Comparison of ENCODE assay signal across 11 mouse cellular contexts in the genomic region with DNA sequence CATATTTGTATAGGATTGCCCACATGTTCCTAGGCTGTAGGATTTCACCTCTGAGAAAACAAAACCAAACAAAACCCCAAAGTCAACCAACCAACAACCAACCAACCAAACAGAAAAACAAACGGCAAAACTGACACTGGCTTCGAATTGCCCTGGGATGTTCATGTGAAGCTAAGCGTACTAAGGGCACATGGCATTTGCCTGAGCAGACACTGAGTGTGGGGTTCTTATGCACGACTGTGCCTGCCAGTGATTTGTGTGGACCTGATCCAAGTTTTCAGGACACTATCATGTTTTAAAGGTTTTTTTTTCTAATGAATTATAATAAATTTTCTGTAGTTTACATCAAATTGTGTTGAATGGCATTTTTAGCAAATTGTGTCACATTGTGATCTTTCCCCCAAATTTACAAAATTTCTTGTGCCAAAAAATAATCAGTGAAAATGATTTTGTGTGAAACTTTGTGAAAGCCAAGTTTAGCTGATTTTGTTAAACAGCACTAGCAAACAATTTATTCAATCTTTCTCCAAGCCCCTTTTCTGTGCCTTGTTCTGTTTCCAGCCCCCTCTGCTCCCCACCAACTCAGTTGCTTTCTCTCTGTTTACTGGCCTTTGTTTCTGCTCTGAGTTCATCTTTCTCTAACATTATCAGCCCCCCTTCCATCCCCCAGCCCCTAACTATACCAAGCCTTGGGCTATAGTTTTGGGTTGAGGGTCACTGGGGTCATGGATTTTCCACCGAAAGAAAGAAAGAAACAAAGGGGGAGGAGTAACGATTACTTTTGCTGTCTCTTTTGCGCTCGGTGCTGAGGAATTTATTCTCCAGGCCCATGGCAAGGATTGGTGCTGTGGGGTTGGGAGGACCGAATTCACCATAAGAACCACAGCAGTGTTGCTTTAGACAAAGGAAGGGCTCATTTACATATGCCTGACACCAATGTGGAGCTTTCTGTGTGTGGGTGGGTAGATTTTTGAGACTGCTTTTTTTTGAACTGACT.
A peak's percentile ranks its signal among the peaks of the same experiment; 100 is the strongest.
DNase-seq lines count a peak whose midpoint lies in the region; ATAC-seq lines count a peak whose summit lies in the region.
"Had no signal": no experiment of that assay in that cellular context is flagged by ENCODE, and none has a peak within 500 bp of the region (broad histone marks: within the 10 kb centered on the region; RNA-seq: fewer than 3 reads in every experiment).

No protein-coding gene starts in this region.

- H3K27me3 ChIP-seq in forebrain, embryonic 14.5 days (replicated peaks; ENCODE audit: control insufficient read depth, insufficient read depth, low read length): no peaks in the 10 kb centered on the region
- no peaks in the 10 kb centered on the region for H3K27me3 ChIP-seq in midbrain, embryonic 14.5 days (ENCODE audit: control insufficient read depth, insufficient read depth, low read length)
- no peaks in the 10 kb centered on the region for H3K27me3 ChIP-seq in heart, embryonic 11.5 days (ENCODE audit: control insufficient read depth, insufficient read depth, low read length)

- H3K4me3 ChIP-seq in forebrain, embryonic 14.5 days (ENCODE audit: low read depth, low read length): no peak overlapping the region
- H3K4me3 ChIP-seq in midbrain, embryonic 14.5 days (replicated peaks; ENCODE audit: low read depth, low read length): no peak overlapping the region
- no peak overlapping the region for H3K4me3 ChIP-seq in heart, embryonic 11.5 days (ENCODE audit: low read depth, low read length)
- H3K4me3 ChIP-seq: limb, embryonic 10.5 days had no signal

- ATAC-seq in forebrain, embryonic 14.5 days: peak; percentile 42
- 0 out of 2 replicates have a peak, but pooled peaks have one; percentile 53 for ATAC-seq in midbrain, embryonic 14.5 days (ENCODE audit: low FRiP score, low TSS enrichment)
- no peak for ATAC-seq in heart, embryonic 11.5 days (replicated peaks; ENCODE audit: insufficient number of reproducible peaks, low FRiP score, low TSS enrichment)
- ATAC-seq: lung, postnatal 0 days had no signal

- H3K27ac ChIP-seq in forebrain, embryonic 14.5 days (ENCODE audit: low read depth, low read length): peak overlapping the region; percentile 63; the same call in 1 of the 2 replicates
- no peak overlapping the region for H3K27ac ChIP-seq in midbrain, embryonic 14.5 days (replicated peaks; ENCODE audit: low read depth, low read length)
- no peak overlapping the region for H3K27ac ChIP-seq in heart, embryonic 11.5 days (ENCODE audit: low read depth, low read length)
- H3K27ac ChIP-seq: kidney, postnatal 0 days; limb, embryonic 10.5 days had no signal

- 21% methylated on average over 9 of the region's 9 CpGs for WGBS in forebrain, embryonic 14.5 days
- 12% methylated on average over 9 of the region's 9 CpGs for WGBS in midbrain, embryonic 14.5 days
- WGBS in heart, embryonic 11.5 days (ENCODE audit: insufficient replicate concordance): 69% methylated on average over 9 of the region's 9 CpGs

- DNase-seq in frontal cortex, adult 2 months (ENCODE audit: extremely low spot score in 1 of 2, low spot score in 1 of 2): peak; percentile 41 to 70
- DNase-seq in frontal cortex, postnatal 25 days (ENCODE audit: low spot score in 2 of 2): no peak
- peak; percentile 78 for DNase-seq in brain, adult 2 months (ENCODE audit: low read depth, low spot score)
- DNase-seq in forebrain, embryonic 14.5 days (ENCODE audit: low spot score): peak; percentile 60
- no peak for DNase-seq in midbrain, embryonic 14.5 days
- DNase-seq in lung, postnatal 4 days: no peak
- DNase-seq in adrenal gland, adult 18-20 months (ENCODE audit: low spot score in 2 of 2): no peak

- H3K9ac ChIP-seq in forebrain, embryonic 14.5 days (ENCODE audit: low read length): no peak overlapping the region
- no peak overlapping the region for H3K9ac ChIP-seq in midbrain, embryonic 14.5 days (replicated peaks; ENCODE audit: low read length)
- H3K9ac ChIP-seq in heart, embryonic 11.5 days (ENCODE audit: low read depth, low read length): no peak overlapping the region

- 0 out of 2 replicates have a peak, but pooled peaks cover 4% of the 10 kb centered on the region for H3K4me1 ChIP-seq in forebrain, embryonic 14.5 days (ENCODE audit: control insufficient read depth, insufficient read depth, low read length)
- H3K4me1 ChIP-seq in midbrain, embryonic 14.5 days (ENCODE audit: control insufficient read depth, insufficient read depth, low read length): peaks cover 8% of the 10 kb centered on the region
- H3K4me1 ChIP-seq in heart, embryonic 11.5 days (ENCODE audit: control insufficient read depth, insufficient read depth, low read length): no peaks in the 10 kb centered on the region

- no peaks in the 10 kb centered on the region for H3K9me3 ChIP-seq in forebrain, embryonic 14.5 days (replicated peaks; ENCODE audit: control insufficient read depth, low read length)
- no peaks in the 10 kb centered on the region for H3K9me3 ChIP-seq in midbrain, embryonic 14.5 days (ENCODE audit: control insufficient read depth, low read length)
- H3K9me3 ChIP-seq in heart, embryonic 11.5 days (replicated peaks; ENCODE audit: control insufficient read depth, low read length): no peaks in the 10 kb centered on the region
- H3K9me3 ChIP-seq: limb, embryonic 10.5 days had no signal

- H3K4me2 ChIP-seq in forebrain, embryonic 14.5 days (ENCODE audit: low read length): no peak overlapping the region
- no peak overlapping the region for H3K4me2 ChIP-seq in midbrain, embryonic 14.5 days (ENCODE audit: low read length)
- no peak overlapping the region for H3K4me2 ChIP-seq in heart, embryonic 11.5 days

- H3K36me3 ChIP-seq in forebrain, embryonic 14.5 days (ENCODE audit: control insufficient read depth, insufficient read depth, low read length): no peaks in the 10 kb centered on the region
- no peaks in the 10 kb centered on the region for H3K36me3 ChIP-seq in midbrain, embryonic 14.5 days (ENCODE audit: control insufficient read depth, insufficient read depth, low read length)
- H3K36me3 ChIP-seq in heart, embryonic 11.5 days (ENCODE audit: control insufficient read depth, insufficient read depth, low read length): no peaks in the 10 kb centered on the region
- H3K36me3 ChIP-seq: limb, embryonic 10.5 days had no signal

Comparison
In these comparisons a context has a peak if more than half of its experiments do, and no peak if none do; other contexts are left out.
1. DNase-seq: peak in frontal cortex, adult 2 months (2 of 2), brain, adult 2 months (single experiment) and forebrain, embryonic 14.5 days (single experiment); none in frontal cortex, postnatal 25 days (0 of 2), midbrain, embryonic 14.5 days (single experiment), lung, postnatal 4 days (0 of 2) and adrenal gland, adult 18-20 months (0 of 2).